Mouse (Mus musculus) ES-E14 (cell line): ENCODE results near the gene Phf21a. TPM values are rescaled to one million over a fixed set of nuclear protein-coding genes. Genes with fewer than 3 reads are reported as not detected.

Experiments
- DNase-seq: peaks from one replicate; pipeline ENCODE4 v3.0.0-alpha.2; 2013; ENCODE audit warnings: low read depth, low spot score
- H3K27ac ChIP-seq: 2 replicates; pipeline ENCODE4 v1.5.1; 2012; ENCODE audit warnings: low read depth, mild to moderate bottlenecking, low read length, moderate library complexity, mixed read lengths; ENCODE audit not compliant: poor library complexity, insufficient read depth, severe bottlenecking
- H3K36me3 ChIP-seq: 2 replicates; pipeline ENCODE4 v1.6.1; 2012; ENCODE audit warnings: mild to moderate bottlenecking, low read length, moderate library complexity, mixed read lengths; ENCODE audit not compliant: control insufficient read depth, poor library complexity, insufficient read depth, severe bottlenecking
- H3K4me1 ChIP-seq, 2 experiments: fragments of 150-350 bp in 1 of 2; sonication (generic) in 1 of 2; 2 replicates each; pipeline ENCODE4 v1.6.1; 2012; ENCODE audit warnings: low read length in 2 of 2, mild to moderate bottlenecking in 1 of 2, mixed read lengths in 1 of 2; ENCODE audit not compliant: control insufficient read depth in 2 of 2, insufficient read depth in 2 of 2, poor library complexity in 1 of 2
- H3K4me3 ChIP-seq, 2 experiments: fragments of 150-350 bp in 1 of 2; sonication (generic) in 1 of 2; 2 replicates each; pipeline ENCODE4 v1.5.1; 2012; ENCODE audit warnings: low read length in 2 of 2, low read depth in 1 of 2, mild to moderate bottlenecking in 1 of 2, mixed read lengths in 1 of 2; ENCODE audit not compliant: insufficient read depth in 1 of 2, poor library complexity in 1 of 2, severe bottlenecking in 1 of 2
- H3K9ac ChIP-seq: 2 replicates; pipeline ENCODE4 v1.6.1; 2012; ENCODE audit warnings: low read depth, mild to moderate bottlenecking, low read length, mixed read lengths; ENCODE audit not compliant: poor library complexity, insufficient read depth, severe bottlenecking
- H3K9me3 ChIP-seq: fragments of 150-350 bp; sonication (generic); 2 replicates; pipeline ENCODE4 v1.6.1; 2012; ENCODE audit warnings: low read depth, mild to moderate bottlenecking, low read length; ENCODE audit not compliant: control insufficient read depth, insufficient read depth
- CHD2 ChIP-seq: IDR thresholded peaks from 2 replicates; pipeline ENCODE4 v1.6.1; 2014; ENCODE audit warnings: mild to moderate bottlenecking, low read depth, low read length, inconsistent platforms
- HCFC1 ChIP-seq: IDR thresholded peaks from 2 replicates; pipeline ENCODE4 v1.6.1; 2012; ENCODE audit warnings: low read length, inconsistent platforms, borderline replicate concordance; ENCODE audit not compliant: insufficient read depth
- MAFK ChIP-seq: IDR thresholded peaks from 2 replicates; pipeline ENCODE4 v1.6.1; 2014; ENCODE audit warnings: mild to moderate bottlenecking, low read depth, low read length, inconsistent platforms; ENCODE audit not compliant: insufficient read depth
- ZC3H11A ChIP-seq: IDR thresholded peaks from 2 replicates; pipeline ENCODE4 v1.6.1; 2012; ENCODE audit warnings: low read depth, mild to moderate bottlenecking, inconsistent platforms, low read length, borderline replicate concordance
- ZNF384 ChIP-seq: IDR thresholded peaks from 2 replicates; pipeline ENCODE4 v1.6.1; 2012; ENCODE audit warnings: low read depth, low read length, inconsistent platforms
- in situ Hi-C, 2 experiments: fragments of 600-800 bp; cut with MboI; formaldehyde crosslinking; loops; one replicate each; pipeline ENCODE4 v1.15.1; 2025; ENCODE audit warnings: low sequenced_read_pairs in 2 of 2, inconsistent platforms in 1 of 2; ENCODE audit not compliant: unreplicated experiment in 2 of 2
- total RNA-seq: library from RNA; depleted of rRNA; stranded (reverse); fragments of 300-350 nt; gene quantifications from 2 replicates; pipeline ENCODE4 v1.2.3, GENCODE M21; 2012

Gene Phf21a
- total RNA-seq, 1 experiment: 23.5 TPM

GRCm38 (mm10) chr2:92326221-92326620, 233.3 kb downstream of the Phf21a start:
- Histone ChIP-seq H3K9ac (no peak overlapping the region), H3K4me1 (peaks cover 0 to 4% of the 10 kb centered on the region in 2 experiments; a peak in 3 of 4 replicates), H3K4me3 (no peak overlapping the region), H3K36me3 (peaks cover 11% of the 10 kb centered on the region; the same call in 1 of the 2 replicates), H3K27ac (no peak overlapping the region), H3K9me3 (no peaks in the 10 kb centered on the region)
- TF ChIP-seq CHD2 (no peak), ZC3H11A (no peak), MAFK (no peak)
- DNase-seq: no peak
- in situ Hi-C loops: loop anchor here in 1 of 2 experiments (25.0 kb wide), 1 partner anchor 339 kb away; the partner anchor contains the start of gene Dgkz

- no peak overlapping the region for H3K9ac ChIP-seq
- TF ChIP-seq CHD2: no peak
- no peak for TF ChIP-seq ZC3H11A
- DNase-seq: no peak
- H3K4me1 ChIP-seq: peaks cover 0 to 4% of the 10 kb centered on the region in 2 experiments; a peak in 3 of 4 replicates
- H3K9me3 ChIP-seq: no peaks in the 10 kb centered on the region
- in situ Hi-C loops: loop anchor here in 1 of 2 experiments (25.0 kb wide), 1 partner anchor 340 kb away; the partner anchor contains the start of gene Dgkz
- no peak overlapping the region for H3K4me3 ChIP-seq
- no peak overlapping the region for H3K27ac ChIP-seq
- peaks cover 17% of the 10 kb centered on the region; the same call in 1 of the 2 replicates for H3K36me3 ChIP-seq
Measured at GRCm38 (mm10) chr2:92327601-92328000, 234.7 kb downstream of the Phf21a start.

- Histone ChIP-seq H3K4me3 (no peak overlapping the region), H3K9ac (no peak overlapping the region), H3K4me1 (peaks cover 0 to 4% of the 10 kb centered on the region in 2 experiments; a peak in 3 of 4 replicates), H3K27ac (no peak overlapping the region), H3K9me3 (no peaks in the 10 kb centered on the region), H3K36me3 (peaks cover 17% of the 10 kb centered on the region; the same call in 1 of the 2 replicates)
- TF ChIP-seq HCFC1: no peak
- no peak for TF ChIP-seq ZNF384
- no peak for TF ChIP-seq ZC3H11A
- no peak for TF ChIP-seq MAFK
- TF ChIP-seq CHD2: no peak
- in situ Hi-C loops: loop anchor here in 1 of 2 experiments (25.0 kb wide), 1 partner anchor 341 kb away; the partner anchor contains the start of gene Dgkz
- DNase-seq: no peak
Measured at GRCm38 (mm10) chr2:92328206-92328605, 235.3 kb downstream of the Phf21a start.

GRCm38 (mm10) chr2:92330840-92331239, 237.9 kb downstream of the Phf21a start:
- in situ Hi-C loops: loop anchor here in 1 of 2 experiments (25.0 kb wide), 1 partner anchor 344 kb away; the partner anchor contains the start of gene Dgkz
- Histone ChIP-seq H3K4me1 (peaks cover 0 to 4% of the 10 kb centered on the region in 2 experiments; a peak in 3 of 4 replicates), H3K36me3 (peaks cover 15% of the 10 kb centered on the region; the same call in 1 of the 2 replicates), H3K27ac (no peak overlapping the region), H3K9me3 (no peaks in the 10 kb centered on the region), H3K9ac (no peak overlapping the region), H3K4me3 (no peak overlapping the region)
- TF ChIP-seq CHD2 (no peak), HCFC1 (no peak), MAFK (no peak), ZC3H11A (no peak), ZNF384 (no peak)
- peak; percentile 47 for DNase-seq

- TF ChIP-seq ZNF384 (no peak), ZC3H11A (peak; percentile 39; the same call in 1 of the 2 replicates)
- Histone ChIP-seq H3K4me1 (peaks cover 0 to 4% of the 10 kb centered on the region in 2 experiments; a peak in 3 of 4 replicates), H3K36me3 (peaks cover 15% of the 10 kb centered on the region; the same call in 1 of the 2 replicates), H3K9ac (no peak overlapping the region), H3K27ac (no peak overlapping the region), H3K9me3 (no peaks in the 10 kb centered on the region), H3K4me3 (no peak overlapping the region)
- peak; percentile 16 for DNase-seq
- in situ Hi-C loops: loop anchor here in 1 of 2 experiments (25.0 kb wide), 1 partner anchor 344 kb away; the partner anchor contains the start of gene Dgkz
Measured at GRCm38 (mm10) chr2:92331410-92331809, 238.5 kb downstream of the Phf21a start.
